Mouse (Mus musculus): ENCODE results near the gene Tmc5. TPM values are rescaled to one million over a fixed set of nuclear protein-coding genes. Genes with fewer than 3 reads are reported as not detected.

Tmc5 gene
- polyA plus RNA-seq, 1 experiment from 2014 or later = 0.91 TPM

DNA sequence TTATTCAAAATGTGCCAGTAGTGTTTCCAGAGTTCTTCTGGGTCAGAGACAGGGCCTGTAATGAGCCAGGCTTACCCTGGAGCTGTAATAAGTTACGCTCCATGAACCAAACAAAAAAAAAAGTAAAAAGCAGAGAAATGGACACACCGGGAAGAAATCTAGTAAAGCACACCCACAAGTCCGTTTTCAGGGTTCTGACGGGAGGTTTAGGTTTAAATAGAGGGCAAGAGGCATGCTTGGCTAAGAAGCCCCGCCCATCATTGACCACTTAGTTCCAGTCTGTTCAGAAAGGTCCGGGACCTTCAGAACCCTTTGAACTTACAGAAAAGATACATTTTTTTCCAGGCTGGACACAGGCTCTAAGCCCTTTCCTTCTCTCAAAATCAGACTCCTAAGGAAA is 109.0 kb downstream of the Tmc5 start:
- 19% methylated on average over 6 of the region's 6 CpGs for WGBS
- ATAC-seq (replicated peaks; ENCODE audit: low FRiP score, low read depth) = peak; percentile 6; the same call in 1 of the 2 replicates

DNA sequence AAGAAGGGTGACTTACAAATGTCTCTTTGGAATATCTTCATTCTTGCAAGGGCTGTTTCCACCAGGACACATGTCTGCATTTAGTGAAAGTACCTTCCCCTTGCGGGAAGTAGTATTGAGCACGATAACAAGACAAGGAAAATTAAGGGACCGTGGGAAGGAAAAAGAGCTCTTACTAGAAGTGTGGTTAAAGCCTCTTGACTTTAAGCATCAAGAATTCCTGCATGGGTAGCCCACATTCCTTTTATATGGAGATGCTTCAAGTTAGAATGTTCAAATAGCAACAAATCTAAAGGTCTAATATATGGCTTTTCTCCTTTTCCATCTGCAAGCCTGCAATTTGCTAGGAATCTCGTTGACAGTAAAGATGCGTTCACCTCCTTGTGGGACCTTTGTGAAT is 109.4 kb downstream of the Tmc5 start:
- H3K36me3 ChIP-seq (ENCODE audit: insufficient read depth, low read length) = no peaks in the 10 kb centered on the region
- H3K27me3 ChIP-seq (ENCODE audit: insufficient read depth, low read length) = no peaks in the 10 kb centered on the region
- no peak overlapping the region for H3K4me2 ChIP-seq (ENCODE audit: low read length)
- WGBS = 90% methylated on average over 5 of the region's 5 CpGs
- no peak overlapping the region for H3K4me3 ChIP-seq (replicated peaks; ENCODE audit: low read depth, low read length)
- H3K4me1 ChIP-seq (replicated peaks; ENCODE audit: insufficient read depth, low read length) = peaks cover 3% of the 10 kb centered on the region; the same call in 1 of the 2 replicates
- H3K9ac ChIP-seq (ENCODE audit: low read depth, low read length) = no peak overlapping the region
- no peak for ATAC-seq (replicated peaks; ENCODE audit: low FRiP score, low read depth)
- peak overlapping the region; percentile 88; the same call in 1 of the 2 replicates for H3K27ac ChIP-seq
- DNase-seq (ENCODE audit: low spot score) = no peak
- TF ChIP-seq CTCF (IDR thresholded peaks at IDR 0.05; ENCODE audit: low read depth) = no peak
- no peaks in the 10 kb centered on the region for H3K9me3 ChIP-seq (replicated peaks; ENCODE audit: low read length)

More for the DNA sequence above, 109.0 kb downstream of the Tmc5 start:
- Histone ChIP-seq H3K36me3 (ENCODE audit: insufficient read depth, low read length) (no peaks in the 10 kb centered on the region), H3K4me2 (ENCODE audit: low read length) (peak overlapping the region; percentile 82), H3K4me1 (replicated peaks; ENCODE audit: insufficient read depth, low read length) (peaks cover 3% of the 10 kb centered on the region; the same call in 1 of the 2 replicates), H3K9ac (ENCODE audit: low read depth, low read length) (no peak overlapping the region), H3K4me3 (replicated peaks; ENCODE audit: low read depth, low read length) (0 out of 2 replicates have a peak overlapping the region, but pooled peaks have one; percentile 61), H3K27ac (peak overlapping the region; percentile 88), H3K9me3 (replicated peaks; ENCODE audit: low read length) (no peaks in the 10 kb centered on the region), H3K27me3 (ENCODE audit: insufficient read depth, low read length) (no peaks in the 10 kb centered on the region)
- no peak for TF ChIP-seq CTCF (IDR thresholded peaks at IDR 0.05; ENCODE audit: low read depth)
- no peak for DNase-seq (ENCODE audit: low spot score)

DNA sequence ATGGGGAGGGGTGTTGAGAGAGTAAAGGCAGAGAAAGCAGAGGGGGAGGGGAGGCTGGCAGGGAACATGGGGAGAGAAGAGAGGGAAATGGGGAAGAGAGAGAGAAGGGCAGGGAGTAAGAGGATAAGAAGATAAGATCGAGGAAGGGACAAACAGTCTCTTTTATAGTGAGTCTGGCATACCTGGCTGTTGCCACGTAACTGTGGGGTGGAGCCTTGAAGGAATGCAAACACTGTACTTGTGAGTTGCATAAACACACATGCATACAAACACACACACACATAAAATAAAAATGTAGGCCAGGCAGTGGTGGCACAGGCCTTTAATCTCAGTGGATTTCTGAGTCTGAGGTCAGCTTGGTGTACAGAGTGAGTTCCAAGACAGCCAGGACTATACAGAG is 110.1 kb downstream of the Tmc5 start:
- Histone ChIP-seq H3K9me3 (replicated peaks; ENCODE audit: low read length) (no peaks in the 10 kb centered on the region), H3K27ac (no peak overlapping the region), H3K4me1 (replicated peaks; ENCODE audit: insufficient read depth, low read length) (peaks cover 3% of the 10 kb centered on the region; the same call in 1 of the 2 replicates), H3K9ac (ENCODE audit: low read depth, low read length) (no peak overlapping the region), H3K4me2 (ENCODE audit: low read length) (no peak overlapping the region), H3K27me3 (ENCODE audit: insufficient read depth, low read length) (no peaks in the 10 kb centered on the region), H3K4me3 (replicated peaks; ENCODE audit: low read depth, low read length) (no peak overlapping the region), H3K36me3 (ENCODE audit: insufficient read depth, low read length) (no peaks in the 10 kb centered on the region)
- 74% methylated on average over 2 of the region's 2 CpGs for WGBS
- TF ChIP-seq CTCF (IDR thresholded peaks at IDR 0.05; ENCODE audit: low read depth) = no peak
- DNase-seq (ENCODE audit: low spot score) (no peak), ATAC-seq (replicated peaks; ENCODE audit: low FRiP score, low read depth) (no peak)

DNA sequence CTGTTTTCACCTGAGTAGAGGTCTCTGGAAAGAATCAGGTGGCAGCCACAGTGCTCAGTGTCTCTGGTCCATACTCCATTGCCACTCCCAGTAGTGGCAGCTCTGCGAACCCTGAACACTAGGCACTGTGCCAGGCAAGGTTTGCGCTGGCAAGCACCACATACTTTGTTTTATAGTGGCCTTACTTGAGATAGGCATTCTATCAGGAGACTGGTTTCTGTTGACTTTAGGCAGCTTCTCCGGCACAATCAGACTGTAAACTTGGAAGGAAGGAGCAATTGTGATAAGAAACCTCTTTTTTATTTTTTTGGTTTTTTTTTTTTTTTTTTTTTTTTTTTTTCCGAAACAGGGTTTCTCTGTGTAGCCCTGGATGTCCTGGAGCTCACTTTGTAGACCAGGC is 110.9 kb downstream of the Tmc5 start:
- TF ChIP-seq CTCF (IDR thresholded peaks at IDR 0.05; ENCODE audit: low read depth) = no peak
- H3K4me3 ChIP-seq (replicated peaks; ENCODE audit: low read depth, low read length) = no peak overlapping the region
- WGBS = 65% methylated on average over 4 of the region's 4 CpGs
- H3K9ac ChIP-seq (ENCODE audit: low read depth, low read length) = no peak overlapping the region
- no peaks in the 10 kb centered on the region for H3K36me3 ChIP-seq (ENCODE audit: insufficient read depth, low read length)
- DNase-seq (ENCODE audit: low spot score) (no peak), ATAC-seq (replicated peaks; ENCODE audit: low FRiP score, low read depth) (no peak)
- peaks cover 3% of the 10 kb centered on the region; the same call in 1 of the 2 replicates for H3K4me1 ChIP-seq (replicated peaks; ENCODE audit: insufficient read depth, low read length)
- H3K27ac ChIP-seq = no peak overlapping the region
- H3K4me2 ChIP-seq (ENCODE audit: low read length) = no peak overlapping the region
- H3K27me3 ChIP-seq (ENCODE audit: insufficient read depth, low read length) = no peaks in the 10 kb centered on the region
- no peaks in the 10 kb centered on the region for H3K9me3 ChIP-seq (replicated peaks; ENCODE audit: low read length)

DNA sequence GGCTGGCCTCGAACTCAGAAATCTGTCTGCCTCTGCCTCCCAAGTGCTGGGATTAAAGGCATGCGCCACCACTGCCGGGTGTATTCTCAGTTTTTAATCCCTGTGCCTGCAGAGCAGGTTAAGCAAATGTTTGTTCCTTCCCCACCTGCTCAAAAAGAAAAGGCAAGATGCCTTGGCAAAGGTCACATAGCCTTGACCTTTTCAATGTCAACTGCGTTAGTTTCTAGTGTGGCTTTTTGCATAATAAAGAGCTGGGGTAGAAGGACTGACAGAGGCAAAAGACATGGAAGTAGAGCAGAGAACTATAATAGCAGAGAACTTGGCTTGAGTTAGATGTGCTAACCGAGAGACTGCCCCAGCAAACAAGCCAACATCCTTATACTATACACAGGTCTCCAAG is 113.7 kb downstream of the Tmc5 start:
- TF ChIP-seq CTCF (IDR thresholded peaks at IDR 0.05; ENCODE audit: low read depth) = no peak
- DNase-seq (ENCODE audit: low spot score) (no peak), ATAC-seq (replicated peaks; ENCODE audit: low FRiP score, low read depth) (no peak)
- Histone ChIP-seq H3K9ac (ENCODE audit: low read depth, low read length) (no peak overlapping the region), H3K27me3 (ENCODE audit: insufficient read depth, low read length) (no peaks in the 10 kb centered on the region), H3K4me2 (ENCODE audit: low read length) (no peak overlapping the region), H3K27ac (no peak overlapping the region), H3K9me3 (replicated peaks; ENCODE audit: low read length) (no peaks in the 10 kb centered on the region), H3K4me3 (replicated peaks; ENCODE audit: low read depth, low read length) (no peak overlapping the region), H3K4me1 (replicated peaks; ENCODE audit: insufficient read depth, low read length) (no peaks in the 10 kb centered on the region), H3K36me3 (ENCODE audit: insufficient read depth, low read length) (no peaks in the 10 kb centered on the region; the same call in 1 of the 2 replicates)
- WGBS = 74% methylated on average over 5 of the region's 5 CpGs

DNA sequence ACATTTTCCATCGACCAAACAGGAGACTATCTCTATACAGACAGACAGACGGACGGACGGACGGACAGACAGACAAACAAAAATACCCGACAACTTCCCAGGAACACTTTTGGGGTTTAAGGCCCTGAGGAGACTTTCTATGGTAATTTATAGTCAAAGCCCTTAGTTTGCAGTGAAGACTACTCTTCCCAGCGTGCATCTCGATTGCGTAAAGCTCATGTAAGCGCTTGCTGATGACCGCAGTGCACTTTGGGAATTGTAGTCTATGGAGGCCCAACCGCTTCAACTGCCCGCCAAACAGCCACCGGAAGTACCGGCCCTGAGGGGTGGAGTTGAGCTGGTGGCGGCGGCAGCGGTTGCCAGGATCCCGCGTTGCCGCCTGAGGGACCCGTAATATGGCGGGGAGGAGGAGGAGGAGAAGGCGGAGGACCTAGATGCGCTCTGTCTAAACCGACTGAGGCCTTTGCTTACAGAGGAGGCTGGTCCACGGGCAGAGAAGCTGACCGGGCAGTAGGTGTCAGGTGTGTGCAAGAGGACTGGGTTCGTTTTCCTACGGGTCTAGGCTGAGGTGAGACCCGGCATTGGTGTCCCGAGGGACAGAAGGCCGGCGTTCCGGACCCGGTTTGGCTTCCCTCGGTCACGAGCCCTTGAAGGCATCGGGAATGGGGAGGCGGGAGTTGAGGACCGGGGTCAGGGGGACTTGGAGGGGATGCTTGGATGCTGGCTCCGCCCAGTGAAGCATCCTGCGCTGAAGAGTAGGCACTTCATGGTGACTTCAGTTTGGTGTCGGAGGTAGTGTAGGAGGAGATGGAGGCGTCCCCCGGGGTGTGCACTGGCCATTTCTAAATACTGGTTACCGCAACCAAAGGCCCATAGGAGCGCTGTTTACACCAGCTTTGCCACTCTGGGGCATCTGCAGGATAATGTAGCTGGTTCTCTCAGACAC is 115.4 kb downstream of the Tmc5 start, which contains the start of gene Ccp110:
Gene Ccp110 (plus strand): TSS at position 325 of the 946 bp plus-strand sequence.
- under 1% methylated on average over 48 of the region's 48 CpGs for whole genome bisulfite sequencing
- peak; percentile 30 for TF ChIP-seq CTCF (IDR thresholded peaks at IDR 0.05; ENCODE audit: low read depth)

More for the DNA sequence above, 115.4 kb downstream of the Tmc5 start, which contains the start of gene Ccp110:
- Histone ChIP-seq H3K9ac (ENCODE audit: low read depth, low read length) (peak within 1 kb of the TSS; percentile 62), H3K27ac (peak within 1 kb of the TSS; percentile 47; the same call in 1 of the 2 replicates), H3K4me3 (replicated peaks; ENCODE audit: low read depth, low read length) (peak within 1 kb of the TSS; percentile 84), H3K9me3 (replicated peaks; ENCODE audit: low read length) (no peaks in the 10 kb centered on the region), H3K4me2 (ENCODE audit: low read length) (peak within 1 kb of the TSS; percentile 92), H3K27me3 (ENCODE audit: insufficient read depth, low read length) (no peaks in the 10 kb centered on the region), H3K36me3 (ENCODE audit: insufficient read depth, low read length) (no peaks in the 10 kb centered on the region; the same call in 1 of the 2 replicates), H3K4me1 (replicated peaks; ENCODE audit: insufficient read depth, low read length) (no peaks in the 10 kb centered on the region)
- ATAC-seq (replicated peaks; ENCODE audit: low FRiP score, low read depth) = peak; percentile 95
- DNase-seq (ENCODE audit: low spot score) = peak; percentile 98
